Mouse (Mus musculus): ENCODE measurements around the gene Mrpl19.

DNA sequence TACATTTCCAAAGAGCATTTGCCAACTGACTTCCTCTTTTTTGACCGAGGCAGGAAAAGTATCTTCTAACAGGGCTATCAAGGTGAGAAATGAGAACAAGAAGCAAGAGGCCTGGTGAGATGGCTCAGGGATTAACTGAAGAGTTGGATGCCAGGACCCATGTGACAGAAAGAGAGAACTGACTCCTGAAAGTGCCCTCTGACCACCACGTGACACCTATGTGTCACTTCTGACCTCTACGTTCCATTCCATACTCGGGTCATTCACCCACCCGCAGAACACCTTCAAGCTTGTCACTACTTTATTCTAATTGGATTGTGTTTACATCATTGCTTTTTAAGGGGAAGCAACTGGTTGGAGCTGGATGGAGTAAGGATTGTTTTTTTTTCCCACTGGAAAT is 20.8 kb upstream of the Mrpl19 start:
- TF ChIP-seq CTCF (IDR thresholded peaks at IDR 0.05) (no peak), EP300 (IDR thresholded peaks at IDR 0.05) (no peak)

Measured in lung, postnatal 0 days (tissue).